Mouse (Mus musculus) kidney, adult 2 months (tissue): Measurements from ENCODE around the gene Lmf1.

ENCODE experiments used
- CTCF ChIP-seq: fragments of 200-500 bp; conservative IDR thresholded peaks from 2 replicates; pipeline ENCODE4 v1.5.1; 2011; ENCODE audit warnings: low read depth, mild to moderate bottlenecking, control low read depth, low read length, moderate library complexity, mixed read lengths; ENCODE audit not compliant: insufficient read depth, insufficient read length
- POLR2A ChIP-seq: fragments of 200-500 bp; IDR thresholded peaks from one replicate; pipeline ENCODE4 v1.6.1; 2011; ENCODE audit warnings: low read depth, low read length, control low read depth

DNA sequence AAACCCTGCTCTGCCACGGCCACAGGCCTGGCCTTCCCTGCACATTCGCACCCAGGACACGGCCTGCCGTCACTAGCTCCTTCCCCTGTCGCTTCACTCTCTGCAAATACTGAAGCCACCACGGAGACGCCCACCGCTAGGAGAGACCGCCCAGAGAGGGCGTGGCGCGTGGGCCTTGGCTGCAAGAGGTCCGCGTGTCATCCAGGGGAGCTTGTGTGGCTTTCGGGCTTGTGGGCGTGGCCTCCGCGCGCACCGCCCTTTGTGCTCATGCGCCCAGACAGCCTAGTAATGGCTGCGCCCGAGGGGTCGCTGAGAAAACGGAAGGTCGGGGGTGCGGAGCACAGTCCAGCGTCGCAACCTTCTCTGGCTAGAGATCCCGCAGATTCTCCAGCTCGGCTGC lies at the start of gene Lmf1:
- TF ChIP-seq POLR2A (peak; percentile 36), CTCF (peak; percentile 30; the same call in 1 of the 2 replicates)
